Mouse (Mus musculus): Measurements from ENCODE around the gene Gm20489. TPM values are rescaled to one million over a fixed set of nuclear protein-coding genes. Genes with fewer than 3 reads are reported as not detected.

Gene Gm20489
- total and polyA plus RNA-seq, 2 experiments from 2014 or later = not detected

DNA sequence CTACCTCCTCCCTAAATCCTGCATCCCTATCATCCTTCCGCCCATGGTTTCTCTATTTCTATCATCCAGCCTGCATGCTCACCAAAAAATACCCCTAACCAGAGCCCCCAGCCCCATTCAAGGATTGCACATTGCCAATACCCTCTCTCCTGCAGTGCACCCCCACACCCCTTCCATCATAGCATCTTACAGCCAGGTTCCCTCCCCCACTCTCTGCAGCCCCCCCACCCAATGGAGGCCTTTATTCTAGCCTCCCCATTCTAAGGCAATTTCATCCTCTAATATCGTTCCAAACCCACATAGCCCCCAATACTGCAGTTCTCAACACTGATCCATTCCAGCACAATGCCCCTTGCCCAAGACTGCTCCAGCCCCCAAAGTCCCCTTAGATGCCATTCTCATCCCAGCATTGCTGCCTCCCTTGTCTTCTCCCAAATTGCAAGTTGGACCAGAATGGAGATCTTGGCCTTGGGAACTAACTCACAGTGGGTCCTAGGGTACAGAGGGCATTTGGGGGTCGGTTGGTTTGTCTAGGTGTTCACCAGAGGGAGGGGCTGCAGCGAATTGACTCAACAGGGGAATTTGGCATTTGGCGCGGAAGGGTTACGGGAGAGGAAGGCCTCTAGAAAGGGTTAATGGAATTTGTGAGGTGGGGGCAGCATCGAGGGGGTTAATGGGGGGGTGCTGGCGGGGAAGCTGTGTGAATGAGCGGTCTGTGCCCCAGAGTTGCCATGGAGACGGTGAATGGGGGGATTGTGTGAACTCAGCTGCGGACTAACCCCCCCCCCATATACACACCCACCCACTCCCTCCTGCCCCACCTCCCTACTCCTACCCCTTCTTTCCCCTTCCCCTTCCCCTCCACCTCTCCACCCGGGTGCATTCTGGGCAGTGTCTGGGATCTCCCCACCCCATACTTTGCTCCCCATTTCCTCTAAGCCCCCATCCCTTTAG, 30.9 kb upstream of the Gm20489 start:
- no peaks in the 10 kb centered on the region for H3K9me3 ChIP-seq (ENCODE audit: low read length)

DNA sequence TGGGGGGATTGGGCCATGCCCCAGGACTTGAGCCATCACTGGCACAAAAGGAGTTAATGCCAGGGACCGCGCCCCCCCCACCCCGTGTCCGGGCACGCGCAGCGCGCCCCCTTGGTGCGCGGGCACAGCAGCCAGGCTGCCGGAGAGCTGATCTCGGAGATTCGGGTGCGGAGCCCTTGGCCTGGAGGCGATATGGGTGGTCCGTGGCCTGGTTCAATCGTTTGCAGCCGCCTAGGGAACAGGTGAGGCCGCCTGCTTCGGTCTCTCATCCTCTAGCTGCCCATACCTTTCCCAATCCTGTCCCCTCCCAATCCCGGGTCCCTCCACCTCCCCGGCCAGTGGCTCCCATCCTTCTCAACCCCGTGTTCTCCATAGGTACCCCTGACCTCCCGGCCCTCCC, 30.2 kb upstream of the Gm20489 start, which contains the start of gene Nlgn3:
Gene Nlgn3 (plus strand): TSS at position 114 of the 400 bp plus-strand sequence.
- Histone ChIP-seq H3K9ac (replicated peaks; ENCODE audit: low read length, poor library complexity, severe bottlenecking) (peak within 1 kb of the TSS; percentile 77), H3K9me3 (ENCODE audit: low read length) (no peaks in the 10 kb centered on the region), H3K4me1 (ENCODE audit: insufficient read depth, low read length) (no peaks in the 10 kb centered on the region), H3K36me3 (ENCODE audit: insufficient read depth, low read length) (peaks cover 4% of the 10 kb centered on the region; the same call in 1 of the 2 replicates), H3K27ac (ENCODE audit: low read depth, low read length) (peak within 1 kb of the TSS; percentile 77), H3K27me3 (ENCODE audit: insufficient read depth, low read length) (no peaks in the 10 kb centered on the region), H3K4me3 (ENCODE audit: low read depth, low read length) (peak within 1 kb of the TSS; percentile 50), H3K4me2 (ENCODE audit: low read depth, low read length, poor library complexity, severe bottlenecking) (peak within 1 kb of the TSS; percentile 60)
- no peak for TF ChIP-seq CTCF (IDR thresholded peaks at IDR 0.05)
- DNase-seq (ENCODE audit: low spot score) = peak; percentile 53
- 0 out of 2 replicates have a peak, but pooled peaks have one; percentile 27 for ATAC-seq (ENCODE audit: low FRiP score)
- 37% methylated on average over 16 of the region's 24 CpGs for WGBS

More for the DNA sequence above, 30.9 kb upstream of the Gm20489 start:
- Histone ChIP-seq H3K4me1 (ENCODE audit: insufficient read depth, low read length) (no peaks in the 10 kb centered on the region), H3K36me3 (ENCODE audit: insufficient read depth, low read length) (peaks cover 4% of the 10 kb centered on the region; the same call in 1 of the 2 replicates), H3K4me3 (ENCODE audit: low read depth, low read length) (peak overlapping the region; percentile 50), H3K27me3 (ENCODE audit: insufficient read depth, low read length) (no peaks in the 10 kb centered on the region), H3K4me2 (ENCODE audit: low read depth, low read length, poor library complexity, severe bottlenecking) (peak overlapping the region; percentile 60), H3K27ac (ENCODE audit: low read depth, low read length) (peak overlapping the region; percentile 77), H3K9ac (replicated peaks; ENCODE audit: low read length, poor library complexity, severe bottlenecking) (peak overlapping the region; percentile 77)
- no peak for TF ChIP-seq CTCF (IDR thresholded peaks at IDR 0.05)
- peak; percentile 78 for ATAC-seq (ENCODE audit: low FRiP score)
- 23% methylated on average over 10 of the region's 13 CpGs for WGBS
- DNase-seq (ENCODE audit: low spot score) = peak; percentile 80

DNA sequence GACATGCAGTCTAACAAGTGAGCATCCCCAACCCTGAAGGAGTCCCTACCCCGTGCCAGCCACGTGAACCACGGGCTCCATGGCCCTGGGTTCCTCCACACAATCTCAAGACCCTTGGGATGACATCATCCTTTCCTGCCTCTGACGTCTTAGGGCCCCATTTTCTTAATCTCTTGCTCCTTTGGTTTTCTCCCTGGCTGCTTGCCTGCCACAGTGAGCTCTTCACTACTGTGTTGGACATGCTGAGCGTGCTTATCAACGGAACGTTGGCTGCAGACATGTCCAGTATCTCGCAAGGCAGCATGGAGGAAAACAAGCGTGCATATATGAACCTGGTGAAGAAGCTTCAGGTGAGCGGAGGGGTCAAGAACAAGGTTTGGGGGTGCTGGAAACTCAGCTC, 21.3 kb upstream of the Gm20489 start:
- WGBS = 89% methylated on average over 10 of the region's 10 CpGs
- no peak overlapping the region for H3K4me2 ChIP-seq (ENCODE audit: low read depth, low read length, poor library complexity, severe bottlenecking)
- H3K9ac ChIP-seq (replicated peaks; ENCODE audit: low read length, poor library complexity, severe bottlenecking) = no peak overlapping the region
- no peaks in the 10 kb centered on the region for H3K9me3 ChIP-seq (ENCODE audit: low read length)
- H3K4me3 ChIP-seq (ENCODE audit: low read depth, low read length) = no peak overlapping the region
- no peak for ATAC-seq (ENCODE audit: low FRiP score)
- no peak overlapping the region for H3K27ac ChIP-seq (ENCODE audit: low read depth, low read length)
- H3K27me3 ChIP-seq (ENCODE audit: insufficient read depth, low read length) = no peaks in the 10 kb centered on the region
- no peaks in the 10 kb centered on the region for H3K4me1 ChIP-seq (ENCODE audit: insufficient read depth, low read length)
- DNase-seq (ENCODE audit: low spot score) = no peak
- no peak for TF ChIP-seq CTCF (IDR thresholded peaks at IDR 0.05)
- peaks cover 18% of the 10 kb centered on the region for H3K36me3 ChIP-seq (ENCODE audit: insufficient read depth, low read length)

- Histone ChIP-seq H3K27me3 (ENCODE audit: insufficient read depth, low read length) (no peaks in the 10 kb centered on the region), H3K9ac (replicated peaks; ENCODE audit: low read length, poor library complexity, severe bottlenecking) (no peak overlapping the region), H3K4me3 (ENCODE audit: low read depth, low read length) (no peak overlapping the region), H3K9me3 (ENCODE audit: low read length) (no peaks in the 10 kb centered on the region), H3K4me2 (ENCODE audit: low read depth, low read length, poor library complexity, severe bottlenecking) (no peak overlapping the region), H3K27ac (ENCODE audit: low read depth, low read length) (no peak overlapping the region), H3K4me1 (ENCODE audit: insufficient read depth, low read length) (no peaks in the 10 kb centered on the region), H3K36me3 (ENCODE audit: insufficient read depth, low read length) (peaks cover 21% of the 10 kb centered on the region)
- 89% methylated on average over 7 of the region's 7 CpGs for WGBS
- no peak for ATAC-seq (ENCODE audit: low FRiP score)
- TF ChIP-seq CTCF (IDR thresholded peaks at IDR 0.05) = no peak
- DNase-seq (ENCODE audit: low spot score) = no peak
Measured at GRCm38 (mm10) chrX:101289037-101289436, 20.2 kb upstream of the Gm20489 start.

DNA sequence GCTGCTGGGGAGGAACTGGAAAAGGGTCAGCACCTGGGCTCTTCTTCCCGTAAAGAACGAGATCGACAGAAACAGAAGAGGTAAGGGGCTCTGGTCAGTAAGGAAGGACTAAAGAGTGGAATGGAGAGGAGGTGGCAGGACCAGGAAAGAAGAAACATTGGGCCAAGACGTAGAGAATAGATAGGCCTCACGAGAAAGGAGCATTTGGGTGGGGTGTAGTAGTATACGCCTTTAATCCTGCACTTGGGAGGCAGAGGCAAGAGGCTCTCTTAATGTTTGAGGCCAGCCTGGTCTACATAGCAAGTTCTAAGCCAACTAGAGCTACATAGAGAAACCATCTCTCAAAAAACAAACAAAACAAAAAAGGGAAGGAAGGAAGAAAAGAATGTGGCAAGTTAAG, 19.6 kb upstream of the Gm20489 start:
- H3K4me1 ChIP-seq (ENCODE audit: insufficient read depth, low read length) = no peaks in the 10 kb centered on the region
- H3K4me2 ChIP-seq (ENCODE audit: low read depth, low read length, poor library complexity, severe bottlenecking) = no peak overlapping the region
- H3K36me3 ChIP-seq (ENCODE audit: insufficient read depth, low read length) = peaks cover 22% of the 10 kb centered on the region
- no peak overlapping the region for H3K4me3 ChIP-seq (ENCODE audit: low read depth, low read length)
- no peaks in the 10 kb centered on the region for H3K9me3 ChIP-seq (ENCODE audit: low read length)
- 88% methylated on average over 6 of the region's 6 CpGs for WGBS
- no peak overlapping the region for H3K9ac ChIP-seq (replicated peaks; ENCODE audit: low read length, poor library complexity, severe bottlenecking)
- no peak for TF ChIP-seq CTCF (IDR thresholded peaks at IDR 0.05)
- ATAC-seq (ENCODE audit: low FRiP score) (no peak), DNase-seq (ENCODE audit: low spot score) (no peak)
- H3K27ac ChIP-seq (ENCODE audit: low read depth, low read length) = no peak overlapping the region
- no peaks in the 10 kb centered on the region for H3K27me3 ChIP-seq (ENCODE audit: insufficient read depth, low read length)

- WGBS = 98% methylated on average over 3 of the region's 3 CpGs
- H3K4me2 ChIP-seq (ENCODE audit: low read depth, low read length, poor library complexity, severe bottlenecking) = no peak overlapping the region
- DNase-seq (ENCODE audit: low spot score) (no peak), ATAC-seq (ENCODE audit: low FRiP score) (no peak)
- no peak for TF ChIP-seq CTCF (IDR thresholded peaks at IDR 0.05)
- peaks cover 20% of the 10 kb centered on the region for H3K36me3 ChIP-seq (ENCODE audit: insufficient read depth, low read length)
- H3K9ac ChIP-seq (replicated peaks; ENCODE audit: low read length, poor library complexity, severe bottlenecking) = no peak overlapping the region
- H3K9me3 ChIP-seq (ENCODE audit: low read length) = no peaks in the 10 kb centered on the region
- H3K27me3 ChIP-seq (ENCODE audit: insufficient read depth, low read length) = no peaks in the 10 kb centered on the region
- no peaks in the 10 kb centered on the region for H3K4me1 ChIP-seq (ENCODE audit: insufficient read depth, low read length)
- H3K27ac ChIP-seq (ENCODE audit: low read depth, low read length) = no peak overlapping the region
- no peak overlapping the region for H3K4me3 ChIP-seq (ENCODE audit: low read depth, low read length)
Measured at GRCm38 (mm10) chrX:101287543-101287942, 18.7 kb upstream of the Gm20489 start.
